Mouse (Mus musculus): ENCODE data around the gene Gm16434. TPM values are rescaled to one million over a fixed set of nuclear protein-coding genes. Genes with fewer than 3 reads are reported as not detected.
"Not testable (repeated sequence)": the region's sequence is repeated elsewhere in the genome, so short reads cannot be mapped to it uniquely, and the experiment has no call there.

The Gm16434 gene
- not detected for total RNA-seq (2021)

DNA sequence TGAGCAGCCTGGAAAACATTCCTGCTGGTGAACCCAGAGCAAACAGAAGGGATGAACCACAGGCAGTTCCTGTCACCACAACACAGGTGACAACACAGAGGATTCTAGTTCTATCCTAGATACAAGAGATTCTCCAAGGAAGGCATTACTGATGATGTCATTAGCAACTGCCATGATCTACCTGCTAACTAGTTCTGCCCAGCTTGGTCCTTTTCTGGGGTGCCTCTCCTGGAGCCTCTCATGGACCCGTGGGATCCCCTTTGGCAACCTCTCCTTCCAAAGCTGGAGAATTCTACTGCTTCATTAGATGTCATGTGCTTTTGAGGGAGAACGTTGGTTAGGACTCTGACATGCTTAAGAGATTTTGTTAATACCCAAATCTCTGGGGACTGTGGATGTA lies at the start of gene Gm16434:
TSS of gene Gm16434 (minus strand) at position 101 of the 400 bp plus-strand sequence.
- intact Hi-C loops (cut with DNase I); DNase-seq (ENCODE audit: low spot score in 2 of 2): not testable (repeated sequence)

DNA sequence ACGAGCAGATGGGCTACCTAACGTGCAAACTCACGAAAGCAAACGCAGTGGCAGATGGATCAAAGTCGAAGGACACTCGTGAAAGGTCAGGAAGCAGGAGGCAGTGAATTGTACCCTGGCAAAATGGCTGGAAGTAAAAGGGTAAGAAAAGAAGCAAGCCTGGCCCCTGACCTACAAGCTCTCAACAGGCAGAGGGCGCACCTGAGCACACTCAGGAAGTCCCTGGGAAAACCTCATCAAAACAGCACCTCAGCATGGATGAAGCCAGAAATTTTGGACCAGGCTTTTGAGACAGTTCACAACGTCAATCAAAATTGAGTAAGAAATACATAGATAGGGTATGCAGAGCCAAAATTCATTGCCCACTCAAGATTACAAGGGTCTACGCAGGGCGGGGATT lies 49.2 kb upstream of the Gm16434 start:
- intact Hi-C loops (cut with DNase I): not testable (repeated sequence)
- DNase-seq (ENCODE audit: low spot score in 2 of 2): peak in 1 of 2 experiments; percentile 2

- intact Hi-C loops (cut with DNase I): not testable (repeated sequence)
- peak; percentile 4 to 6 for DNase-seq (ENCODE audit: low spot score in 2 of 2)
Observed at GRCm38 (mm10) chr14:7200070-7200469, 5.7 kb upstream of the Gm16434 start.

DNA sequence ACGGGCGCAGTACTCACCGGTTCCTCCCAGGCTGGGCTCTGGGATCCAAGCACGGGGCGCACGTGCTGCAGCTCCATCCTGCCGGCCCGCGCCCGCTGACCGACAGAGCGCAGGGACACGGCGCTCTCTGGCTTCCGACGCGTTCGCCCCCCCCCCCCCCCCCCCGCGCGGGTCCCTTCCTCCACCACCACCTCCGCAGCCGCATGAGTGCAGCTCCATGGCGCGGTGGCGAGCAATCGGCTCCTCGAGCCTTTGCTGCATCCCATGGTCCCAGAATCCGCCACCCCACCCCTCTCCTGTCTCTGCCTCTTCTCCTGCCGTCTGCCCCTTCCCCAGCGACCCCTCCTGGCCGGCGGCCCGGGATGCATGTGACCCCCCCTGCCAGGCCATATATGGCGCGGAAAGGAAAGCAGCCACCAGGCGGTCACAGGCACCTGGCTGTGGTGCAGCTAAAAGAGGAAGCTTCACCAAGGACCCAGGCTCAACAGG lies 19.8 kb downstream of the Gm16434 start, which contains the start of gene Gm3512:
TSS of gene Gm3512 (minus strand) at position 51 of the 489 bp plus-strand sequence.
- DNase-seq (ENCODE audit: low spot score in 2 of 2): peak; percentile 5 to 13
- intact Hi-C loops (cut with DNase I): not testable (repeated sequence)

Other genes with a start within 250 kb of the Gm16434 start
- gene Gm6356, start 220.7 kb downstream of the Gm16434 start, total RNA-seq (2021): not detected
- under 1 TPM; 0.22 to 0.41 TPM for gene Gm10406, start 167.1 kb downstream of the Gm16434 start, total RNA-seq (2021)
- not detected for gene Gm3685, start 149.6 kb downstream of the Gm16434 start, total RNA-seq (2021)
- gene Gm3696, start 93.9 kb downstream of the Gm16434 start, total RNA-seq (2021): 1 to 10 TPM; 2.1 to 2.6 TPM
- not detected for gene Gm6676, start 69.1 kb downstream of the Gm16434 start, total RNA-seq (2021)
- gene Gm3512, start 20.0 kb downstream of the Gm16434 start, total RNA-seq (2021): 1 to 10 TPM; 1.3 to 2.0 TPM
- gene Gm3727, start 70.2 kb upstream of the Gm16434 start, total RNA-seq (2021): not detected
- gene Gm3739, start 120.5 kb upstream of the Gm16434 start, total RNA-seq (2021): under 1 TPM; 0.41 to 0.54 TPM
- not detected for gene Gm5797, start 137.9 kb upstream of the Gm16434 start, total RNA-seq (2021)
- gene Gm8374, start 170.6 kb upstream of the Gm16434 start, total RNA-seq (2021): not detected

All from left cerebral cortex, postnatal 36 days (tissue).